Mouse (Mus musculus) hindbrain, embryonic 13.5 days (tissue): ENCODE measurements around the gene Cstad. TPM values are rescaled to one million over a fixed set of nuclear protein-coding genes. Genes with fewer than 3 reads are reported as not detected.
A peak's percentile ranks its signal among the peaks of the same experiment; 100 is the strongest.

Experiments used
- ATAC-seq: fragments of 200-750 bp; cut with Nextera tagmentation; 2 replicates; pipeline ENCODE4 v1.8.0; 2017; ENCODE audit warnings: moderate TSS enrichment; ENCODE audit not compliant: low FRiP score
- H3K27ac ChIP-seq: fragments of 300-500 bp; sonication (generic); 2 replicates; pipeline ENCODE4 v1.5.1; 2015; ENCODE audit warnings: inconsistent platforms, mild to moderate bottlenecking, moderate library complexity
- H3K27me3 ChIP-seq: fragments of 300-500 bp; sonication (generic); 2 replicates; pipeline ENCODE4 v1.6.1; 2015; ENCODE audit warnings: mild to moderate bottlenecking, inconsistent platforms
- H3K36me3 ChIP-seq: fragments of 300-500 bp; sonication (generic); 2 replicates; pipeline ENCODE4 v1.6.1; 2015; ENCODE audit warnings: mild to moderate bottlenecking, inconsistent platforms
- H3K4me1 ChIP-seq: fragments of 300-500 bp; sonication (generic); replicated peaks from 2 replicates; pipeline ENCODE4 v1.6.1; 2015; ENCODE audit warnings: inconsistent platforms
- H3K4me2 ChIP-seq: fragments of 300-500 bp; sonication (generic); 2 replicates; pipeline ENCODE4 v1.6.1; 2015; ENCODE audit warnings: inconsistent platforms, mild to moderate bottlenecking, moderate library complexity
- H3K4me3 ChIP-seq: fragments of 300-500 bp; sonication (generic); 2 replicates; pipeline ENCODE4 v1.5.1; 2015; ENCODE audit warnings: mild to moderate bottlenecking, inconsistent platforms
- H3K9ac ChIP-seq: fragments of 300-500 bp; sonication (generic); 2 replicates; pipeline ENCODE4 v1.6.1; 2015; ENCODE audit warnings: mild to moderate bottlenecking, inconsistent platforms
- H3K9me3 ChIP-seq: fragments of 300-500 bp; sonication (generic); 2 replicates; pipeline ENCODE4 v1.6.1; 2016; ENCODE audit warnings: inconsistent platforms
- WGBS: fragments of 180-500 bp; shearing (Covaris S2); methylation state at CpG from one replicate; pipeline ENCODE4 v1.1.7; 2015; 5-methylcytosine and 5-hydroxymethylcytosine counted together
- polyA plus RNA-seq: library from polyadenylated mRNA; unstranded; fragments of >200 nt; fragmentation: Nextera tagmentation; extraction: Ambion mirVana; gene quantifications from 2 replicates; pipeline ENCODE4 v1.2.1, GENCODE M21; 2015

The Cstad gene
- polyA plus RNA-seq, 1 experiment from 2014 or later = 0.77 TPM

DNA sequence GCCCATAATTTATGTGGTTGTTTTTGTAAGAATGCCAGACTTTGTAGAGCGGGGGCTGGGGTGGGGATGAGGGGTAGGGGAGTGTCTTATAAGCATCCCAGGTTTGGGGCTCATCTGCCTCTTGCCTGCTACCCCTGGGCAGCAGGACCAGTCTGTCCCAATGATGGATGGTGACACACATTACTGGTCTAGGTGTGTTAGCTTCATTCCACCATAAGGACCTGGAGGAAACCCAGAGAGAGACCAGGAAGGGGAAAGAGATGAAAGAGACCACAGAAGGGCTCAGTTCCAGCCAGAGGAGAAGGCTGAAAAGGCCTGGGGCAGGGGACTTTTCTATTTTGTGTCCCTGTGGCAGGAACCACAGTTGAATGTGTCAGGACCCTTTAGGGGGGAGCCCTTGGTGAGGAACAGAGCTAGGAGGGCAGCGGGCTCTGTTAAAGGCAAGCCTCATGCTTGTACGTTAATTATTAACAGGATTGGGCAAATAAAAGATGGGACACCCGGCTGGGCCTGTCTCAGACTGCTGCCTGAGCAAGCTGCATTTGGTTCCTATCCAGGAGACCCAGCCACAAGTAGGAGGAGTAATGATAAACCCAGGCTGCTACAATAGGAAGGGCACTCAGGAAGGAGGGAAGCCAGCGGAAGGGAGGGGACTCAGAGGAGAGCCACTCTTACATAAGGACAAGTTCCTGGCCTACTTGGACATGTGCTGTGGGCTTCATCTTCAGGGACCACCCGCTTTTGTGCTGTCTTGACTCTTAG lies 23.8 kb downstream of the Cstad start:
- Histone ChIP-seq H3K4me1 (peaks cover 19% of the 10 kb centered on the region), H3K27me3 (no peaks in the 10 kb centered on the region), H3K36me3 (no peaks in the 10 kb centered on the region), H3K9me3 (no peaks in the 10 kb centered on the region), H3K4me3 (no peak overlapping the region), H3K27ac (peak overlapping the region; percentile 55), H3K4me2 (no peak overlapping the region), H3K9ac (no peak overlapping the region; the same call in 1 of the 2 replicates)
- no peak for ATAC-seq
- 68% methylated on average over 6 of the region's 6 CpGs for WGBS

- Histone ChIP-seq H3K9me3 (no peaks in the 10 kb centered on the region), H3K4me3 (no peak overlapping the region), H3K9ac (no peak overlapping the region), H3K27ac (no peak overlapping the region), H3K27me3 (no peaks in the 10 kb centered on the region), H3K4me2 (no peak overlapping the region), H3K4me1 (peaks cover 12% of the 10 kb centered on the region), H3K36me3 (no peaks in the 10 kb centered on the region)
- no peak for ATAC-seq
- WGBS = 87% methylated on average over 10 of the region's 10 CpGs
Measured at GRCm38 (mm10) chr2:30623873-30624272, 29.0 kb downstream of the Cstad start.

DNA sequence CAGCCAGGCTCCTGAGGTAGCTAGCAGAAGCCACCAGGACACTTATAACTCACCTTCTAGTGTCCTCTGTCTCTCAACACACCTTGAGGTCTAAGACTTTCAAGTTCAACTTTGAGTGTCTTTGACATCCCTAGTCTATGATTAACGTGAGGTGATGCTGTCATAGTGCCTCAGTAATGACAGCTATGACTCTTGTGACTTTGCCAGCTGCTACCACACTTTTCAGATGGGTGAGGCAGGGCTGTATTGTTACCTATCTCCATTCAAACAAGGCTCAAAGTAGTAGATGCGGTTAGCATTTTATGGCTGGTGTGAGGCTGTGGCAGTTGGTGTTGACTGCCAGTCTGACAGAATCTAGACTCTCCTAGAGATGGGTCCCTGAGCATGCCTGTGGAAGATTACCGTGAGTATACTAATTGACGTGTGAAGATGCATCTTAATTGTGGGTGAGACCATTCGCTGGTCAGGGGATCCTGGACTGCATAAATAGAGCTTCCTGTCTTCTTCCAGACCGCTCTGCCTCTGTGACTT lies 30.5 kb downstream of the Cstad start:
- Histone ChIP-seq H3K9me3 (no peaks in the 10 kb centered on the region), H3K4me3 (no peak overlapping the region), H3K27me3 (no peaks in the 10 kb centered on the region), H3K4me1 (peaks cover 24% of the 10 kb centered on the region), H3K9ac (no peak overlapping the region), H3K27ac (no peak overlapping the region), H3K36me3 (no peaks in the 10 kb centered on the region), H3K4me2 (no peak overlapping the region)
- 81% methylated on average over 6 of the region's 6 CpGs for WGBS
- no peak for ATAC-seq

- ATAC-seq = no peak
- no peaks in the 10 kb centered on the region for H3K27me3 ChIP-seq
- H3K4me3 ChIP-seq = no peak overlapping the region
- H3K4me1 ChIP-seq = peaks cover 24% of the 10 kb centered on the region
- H3K9ac ChIP-seq = no peak overlapping the region
- no peaks in the 10 kb centered on the region for H3K9me3 ChIP-seq
- H3K36me3 ChIP-seq = no peaks in the 10 kb centered on the region
- no peak overlapping the region for H3K27ac ChIP-seq
- H3K4me2 ChIP-seq = no peak overlapping the region
- 77% methylated on average over 17 of the region's 17 CpGs for WGBS
Measured at GRCm38 (mm10) chr2:30626058-30626675, 31.3 kb downstream of the Cstad start.

DNA sequence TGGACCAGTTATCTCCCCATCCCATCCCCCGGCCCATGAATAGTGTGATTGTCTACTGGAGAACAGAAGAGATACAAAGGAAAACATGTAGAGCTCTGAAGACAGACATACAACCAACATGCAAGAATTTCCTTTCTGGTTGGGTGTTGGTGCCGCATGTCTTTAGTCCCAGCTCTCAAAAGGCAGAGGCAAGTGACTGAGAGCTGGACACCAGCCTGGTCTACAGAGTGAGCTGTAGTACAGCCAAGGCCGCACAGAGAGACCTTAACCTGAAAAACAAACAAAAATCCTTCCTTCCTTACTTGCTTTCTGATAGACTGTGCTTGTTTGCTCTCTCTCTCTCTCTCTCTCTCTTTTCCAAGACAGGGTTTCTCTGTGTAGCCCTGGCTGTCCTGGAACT lies 32.5 kb downstream of the Cstad start:
- Histone ChIP-seq H3K27ac (no peak overlapping the region), H3K4me1 (peaks cover 24% of the 10 kb centered on the region), H3K27me3 (no peaks in the 10 kb centered on the region), H3K4me3 (no peak overlapping the region), H3K9ac (no peak overlapping the region), H3K4me2 (no peak overlapping the region), H3K9me3 (no peaks in the 10 kb centered on the region), H3K36me3 (no peaks in the 10 kb centered on the region)
- no peak for ATAC-seq
- 94% methylated on average over 3 of the region's 3 CpGs for WGBS

DNA sequence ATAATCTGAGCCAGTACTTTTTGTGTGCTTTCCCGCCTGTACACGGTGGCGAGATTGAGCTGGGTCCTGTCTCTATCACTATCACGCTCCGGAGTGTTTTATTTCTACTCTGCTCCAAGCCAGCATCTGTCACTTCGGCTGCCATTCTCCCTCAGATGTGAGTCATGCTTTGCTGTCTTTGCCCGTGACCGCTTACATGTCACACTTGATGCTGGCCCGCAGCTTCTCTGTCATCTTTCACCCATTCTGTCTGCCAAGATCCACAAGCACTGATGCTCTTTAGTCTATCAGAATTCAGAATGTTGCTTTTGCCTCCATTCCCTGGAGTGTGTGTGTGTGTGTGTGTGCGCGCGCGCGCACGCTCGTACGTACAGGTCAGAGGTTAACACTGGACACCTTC lies 33.5 kb downstream of the Cstad start:
- no peak overlapping the region for H3K4me2 ChIP-seq
- peak overlapping the region; percentile 93 for H3K27ac ChIP-seq
- WGBS = 95% methylated on average over 17 of the region's 17 CpGs
- no peaks in the 10 kb centered on the region for H3K27me3 ChIP-seq
- H3K9ac ChIP-seq = no peak overlapping the region
- ATAC-seq = no peak
- H3K4me1 ChIP-seq = peaks cover 24% of the 10 kb centered on the region
- no peaks in the 10 kb centered on the region for H3K9me3 ChIP-seq
- no peaks in the 10 kb centered on the region for H3K36me3 ChIP-seq
- no peak overlapping the region for H3K4me3 ChIP-seq

- H3K4me1 ChIP-seq = peaks cover 24% of the 10 kb centered on the region
- H3K27me3 ChIP-seq = no peaks in the 10 kb centered on the region
- no peak overlapping the region for H3K4me3 ChIP-seq
- ATAC-seq = peak; percentile 72
- H3K9me3 ChIP-seq = no peaks in the 10 kb centered on the region
- no peak overlapping the region for H3K4me2 ChIP-seq
- H3K9ac ChIP-seq = no peak overlapping the region; the same call in 1 of the 2 replicates
- 52% methylated on average over 14 of the region's 14 CpGs for WGBS
- H3K27ac ChIP-seq = peak overlapping the region; percentile 93
- no peaks in the 10 kb centered on the region for H3K36me3 ChIP-seq
Measured at GRCm38 (mm10) chr2:30629038-30629761, 34.4 kb downstream of the Cstad start.

DNA sequence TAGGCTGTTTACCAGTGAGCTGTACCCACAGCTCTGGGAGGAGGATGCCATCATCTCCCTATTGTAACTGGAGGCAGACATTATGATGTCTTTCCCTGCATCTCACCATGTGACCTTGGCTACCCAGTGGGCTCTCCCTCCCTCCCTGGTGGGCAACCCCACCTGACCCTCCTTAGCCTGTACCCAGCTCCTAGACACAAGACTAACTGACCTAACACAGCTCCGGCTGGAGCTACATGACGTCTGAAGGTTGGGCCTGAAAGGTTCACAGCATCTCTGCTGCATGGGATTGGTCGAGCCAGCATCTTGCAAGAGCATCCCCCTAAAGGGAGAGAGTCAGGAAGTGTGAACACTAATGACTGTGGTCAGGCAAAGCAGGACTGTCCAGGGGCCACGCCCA lies 35.0 kb downstream of the Cstad start:
- Histone ChIP-seq H3K4me2 (no peak overlapping the region), H3K27ac (peak overlapping the region; percentile 93), H3K27me3 (no peaks in the 10 kb centered on the region), H3K9me3 (no peaks in the 10 kb centered on the region), H3K4me1 (peaks cover 24% of the 10 kb centered on the region), H3K36me3 (no peaks in the 10 kb centered on the region), H3K4me3 (no peak overlapping the region), H3K9ac (0 out of 2 replicates have a peak overlapping the region, but pooled peaks have one; percentile 35)
- WGBS = 69% methylated on average over 4 of the region's 4 CpGs
- ATAC-seq = peak; percentile 26; the same call in 1 of the 2 replicates

GRCm38 (mm10) chr2:30636266-30636671 lies 41.4 kb downstream of the Cstad start:
- no peak for ATAC-seq
- H3K9me3 ChIP-seq = no peaks in the 10 kb centered on the region
- peak overlapping the region; percentile 60; the same call in 1 of the 2 replicates for H3K27ac ChIP-seq
- 77% methylated on average over 5 of the region's 5 CpGs for WGBS
- no peak overlapping the region for H3K9ac ChIP-seq
- peaks cover 25% of the 10 kb centered on the region for H3K4me1 ChIP-seq
- H3K27me3 ChIP-seq = no peaks in the 10 kb centered on the region
- no peak overlapping the region for H3K4me3 ChIP-seq
- no peak overlapping the region for H3K4me2 ChIP-seq
- no peaks in the 10 kb centered on the region for H3K36me3 ChIP-seq

- H3K4me2 ChIP-seq = no peak overlapping the region
- H3K9ac ChIP-seq = no peak overlapping the region
- H3K36me3 ChIP-seq = no peaks in the 10 kb centered on the region
- no peak for ATAC-seq
- no peaks in the 10 kb centered on the region for H3K9me3 ChIP-seq
- no peaks in the 10 kb centered on the region for H3K27me3 ChIP-seq
- no peak overlapping the region for H3K4me3 ChIP-seq
- WGBS = 85% methylated on average over 6 of the region's 6 CpGs
- 0 out of 2 replicates have a peak overlapping the region, but pooled peaks have one; percentile 53 for H3K27ac ChIP-seq
- peaks cover 38% of the 10 kb centered on the region for H3K4me1 ChIP-seq
Measured at GRCm38 (mm10) chr2:30637991-30638390, 43.2 kb downstream of the Cstad start.

DNA sequence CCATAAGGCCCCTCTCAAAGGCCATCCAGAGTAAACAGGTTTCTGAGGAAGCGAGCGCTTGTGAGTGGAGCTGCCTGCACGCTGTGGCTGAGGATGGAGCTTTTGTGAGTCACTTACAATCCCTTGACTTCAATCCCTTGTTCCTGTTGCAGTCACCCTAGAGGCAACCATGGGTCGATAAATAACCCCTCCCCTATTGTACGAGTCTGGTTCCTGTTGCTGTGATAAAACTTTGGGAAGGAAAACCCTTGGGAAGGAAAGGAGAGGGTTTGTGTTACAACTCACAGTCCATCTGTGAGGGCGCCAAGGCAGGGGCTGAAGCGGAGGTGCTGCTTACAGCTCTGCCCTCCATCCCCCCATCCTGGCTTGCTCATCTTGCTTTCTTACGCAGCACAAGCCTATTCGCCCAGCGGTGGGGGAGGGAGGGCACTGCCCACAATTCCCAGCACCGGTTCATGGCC lies 45.2 kb downstream of the Cstad start:
- Histone ChIP-seq H3K9ac (0 out of 2 replicates have a peak overlapping the region, but pooled peaks have one; percentile 31), H3K4me1 (peaks cover 48% of the 10 kb centered on the region), H3K4me3 (no peak overlapping the region), H3K27me3 (no peaks in the 10 kb centered on the region), H3K4me2 (no peak overlapping the region), H3K9me3 (no peaks in the 10 kb centered on the region), H3K27ac (peak overlapping the region; percentile 77), H3K36me3 (no peaks in the 10 kb centered on the region)
- WGBS = 14% methylated on average over 11 of the region's 11 CpGs
- no peak for ATAC-seq

- H3K9me3 ChIP-seq = no peaks in the 10 kb centered on the region
- H3K27me3 ChIP-seq = no peaks in the 10 kb centered on the region
- 0 out of 2 replicates have a peak overlapping the region, but pooled peaks have one; percentile 24 for H3K9ac ChIP-seq
- ATAC-seq = no peak
- H3K4me2 ChIP-seq = no peak overlapping the region
- peaks cover 67% of the 10 kb centered on the region for H3K4me1 ChIP-seq
- H3K36me3 ChIP-seq = no peaks in the 10 kb centered on the region
- H3K27ac ChIP-seq = peak overlapping the region; percentile 76
- WGBS = 20% methylated on average over 5 of the region's 5 CpGs
- no peak overlapping the region for H3K4me3 ChIP-seq
Measured at GRCm38 (mm10) chr2:30642810-30643209, 48.0 kb downstream of the Cstad start.
